Mouse (Mus musculus) hindlimb bud, embryonic 11.5 days (tissue): ENCODE results near the gene 9130230L23Rik.

Experiments
- DNase-seq: peaks from one replicate; pipeline ENCODE4 v3.0.0-alpha.2; 2012; ENCODE audit warnings: low read depth, low spot score; ENCODE audit errors: extremely low spot score

The 9130230L23Rik gene

DNA sequence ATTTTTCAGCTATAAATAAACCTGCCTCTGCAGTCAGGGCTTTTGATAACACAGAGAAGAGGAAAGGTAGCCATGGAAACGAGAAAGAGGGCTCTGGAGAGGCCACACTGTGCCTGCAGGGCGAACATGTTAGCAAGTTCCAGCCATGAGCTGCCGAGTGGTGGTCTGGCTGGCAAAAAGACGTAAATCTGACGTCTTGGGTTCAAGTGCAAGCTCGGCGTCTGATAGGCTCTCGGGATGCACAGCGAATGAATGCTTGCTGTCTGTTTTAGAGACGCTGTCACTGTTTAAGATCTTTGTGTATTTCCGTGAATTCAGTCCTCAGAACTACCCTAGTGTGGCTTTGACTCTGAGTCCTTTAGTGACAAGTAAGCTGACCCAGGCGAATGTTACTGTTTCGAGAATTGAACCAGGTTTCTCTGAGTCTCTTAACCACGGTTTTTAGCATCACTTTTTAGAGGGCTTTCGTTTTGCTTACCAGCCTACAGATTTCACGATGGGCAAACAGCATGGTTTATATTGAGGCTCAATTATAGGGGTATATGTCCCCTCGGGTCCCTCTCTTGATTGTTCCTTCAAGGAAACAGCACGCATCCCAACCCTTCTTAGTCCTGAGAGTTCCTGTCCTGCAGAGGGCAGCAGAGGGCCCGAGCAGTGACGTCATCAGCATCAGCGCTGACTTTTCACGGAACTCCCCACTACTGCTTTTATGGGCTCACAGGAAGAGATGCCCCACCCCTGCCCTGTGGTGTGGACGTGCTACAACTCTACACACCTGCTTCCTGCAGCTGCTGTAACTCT, 48.5 kb downstream of the 9130230L23Rik start:
- peak; percentile 60 for DNase-seq

DNA sequence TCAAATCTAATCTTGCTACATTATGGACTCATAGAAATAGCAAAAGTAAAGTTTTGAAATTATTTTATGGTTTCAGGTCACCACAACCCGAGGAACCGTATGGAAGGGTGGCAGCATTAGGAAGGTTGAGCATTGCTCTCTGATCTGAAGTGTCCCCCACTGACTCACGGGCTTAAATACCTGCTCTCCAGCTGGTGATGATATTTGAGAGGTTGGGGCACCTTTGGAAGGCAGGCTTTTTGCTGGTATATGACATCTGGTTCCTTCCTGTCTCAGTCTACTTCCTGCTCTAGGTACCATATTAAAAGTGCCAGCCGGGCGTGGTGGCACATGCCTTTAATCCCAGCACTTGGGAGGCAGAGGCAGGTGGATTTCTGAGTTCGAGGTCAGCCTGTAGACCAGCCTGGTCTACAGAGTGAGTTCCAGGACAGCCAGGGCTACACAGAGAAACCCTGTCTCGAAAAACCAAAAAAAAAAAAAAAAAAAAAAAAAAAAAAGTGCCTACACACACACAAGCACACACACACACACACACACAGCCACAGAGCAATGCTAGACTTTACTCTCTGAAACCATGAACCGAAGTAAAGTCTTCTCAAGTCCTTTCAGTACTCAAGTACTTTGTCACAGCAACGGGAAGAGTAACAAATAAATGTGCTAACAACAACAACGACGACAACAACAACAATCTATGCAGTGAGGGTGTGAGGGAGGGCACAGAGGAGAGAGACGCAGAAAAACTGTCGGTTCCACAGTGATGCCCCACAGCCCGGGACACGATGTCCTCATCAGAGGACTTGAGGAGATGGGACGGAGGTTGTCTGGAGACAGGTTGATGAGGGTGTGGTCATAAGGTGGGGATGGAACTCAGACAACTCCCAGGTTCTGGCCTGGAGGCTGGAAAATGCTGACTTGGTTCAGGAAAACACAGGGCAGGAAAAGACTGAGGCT, 49.7 kb downstream of the 9130230L23Rik start:
- no peak for DNase-seq

DNA sequence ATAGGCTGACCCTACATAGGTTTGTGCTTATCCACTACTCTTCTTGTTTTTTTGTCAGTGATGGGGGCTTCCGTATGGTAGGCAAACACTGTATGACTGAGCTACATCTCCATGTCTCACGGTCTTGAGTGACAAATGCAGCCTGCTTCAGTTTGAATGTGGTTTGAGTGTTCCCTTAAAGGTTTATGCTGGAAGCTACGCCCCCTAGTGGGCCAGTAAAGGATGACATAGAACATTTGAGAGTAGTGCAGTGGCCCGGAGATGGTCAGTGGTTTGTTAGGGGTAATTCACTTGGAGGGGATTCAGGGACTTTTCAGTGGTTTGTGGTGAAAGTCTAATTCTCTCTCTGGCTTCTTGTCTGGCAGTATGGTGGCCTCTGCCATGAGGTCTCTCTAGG, 52.6 kb downstream of the 9130230L23Rik start:
- DNase-seq: no peak

DNA sequence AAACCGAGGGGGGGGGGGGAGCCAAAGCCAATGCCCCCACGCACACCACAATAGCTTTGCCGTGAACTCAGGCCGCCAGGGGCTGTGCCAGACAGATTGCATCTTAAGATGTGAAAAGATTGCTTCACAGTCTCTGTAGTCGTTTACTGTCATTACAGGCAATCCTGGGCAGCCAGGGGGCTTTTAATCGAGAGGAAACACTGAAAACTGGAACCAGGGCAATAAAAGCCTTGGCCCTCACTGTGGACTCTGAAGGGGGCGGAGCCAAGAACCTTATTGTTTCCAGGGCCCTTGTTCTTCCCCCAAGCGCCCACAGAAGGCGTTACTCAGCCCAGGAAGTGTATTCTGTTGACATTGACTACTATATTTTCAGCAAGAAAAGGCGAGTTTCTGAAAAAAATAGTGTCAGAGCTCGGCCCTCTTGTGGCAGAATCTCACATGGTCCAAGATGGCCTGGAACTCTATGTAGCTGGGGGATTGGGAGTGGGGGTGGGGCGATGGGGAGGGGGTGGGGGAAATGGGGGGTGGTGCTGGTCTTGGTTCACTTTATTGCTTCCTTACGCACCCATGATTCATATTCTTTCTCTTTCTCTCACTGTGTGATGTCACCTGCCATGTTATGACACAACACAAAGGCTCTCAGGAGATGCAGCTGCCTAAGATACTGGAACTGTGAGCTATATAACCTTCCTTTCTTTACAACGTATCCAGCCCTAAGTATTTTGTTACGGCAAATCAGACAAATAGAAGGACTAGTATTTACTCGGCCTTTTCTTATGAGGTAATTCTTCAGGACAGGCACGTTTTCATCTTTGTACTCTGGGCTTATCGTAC, 53.2 kb downstream of the 9130230L23Rik start:
- no peak for DNase-seq

DNA sequence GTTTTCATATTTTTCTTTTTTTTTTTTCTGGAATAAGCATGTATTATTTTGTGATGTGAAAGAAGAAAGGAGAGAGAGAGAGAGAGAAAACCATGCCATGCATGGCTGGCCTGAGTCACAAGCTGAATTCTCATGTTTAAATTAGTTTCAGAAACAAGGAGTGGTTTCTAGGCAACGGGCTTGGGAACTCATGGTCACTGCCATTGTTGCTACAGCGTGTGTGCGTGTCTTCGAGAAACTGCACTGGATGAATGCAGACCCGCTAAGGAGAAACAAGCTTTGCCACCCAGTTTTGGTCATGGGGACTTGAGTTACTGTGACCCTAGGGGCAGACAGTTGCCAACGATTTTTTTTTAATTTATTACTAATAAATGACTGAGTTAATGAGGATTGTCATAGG, 53.8 kb downstream of the 9130230L23Rik start:
- DNase-seq: no peak

DNA sequence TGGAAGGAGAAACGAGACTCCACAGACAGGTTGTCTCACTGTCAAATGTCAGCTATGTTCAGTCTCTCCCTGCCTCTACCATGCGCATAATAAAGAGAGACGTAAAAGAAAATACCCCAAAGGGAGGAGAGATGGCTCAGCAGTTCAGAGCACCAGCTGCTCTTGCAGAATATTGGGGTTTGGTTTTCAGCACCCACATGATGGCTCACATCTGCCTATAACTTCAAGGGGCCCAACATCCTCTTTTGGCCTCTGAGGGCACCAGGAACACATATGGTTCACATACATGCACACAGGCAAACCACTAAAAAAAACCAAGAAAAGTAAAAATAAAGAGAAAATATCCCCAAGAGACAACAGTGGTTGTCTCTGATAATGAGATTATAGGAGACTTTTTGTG, 54.3 kb downstream of the 9130230L23Rik start:
- no peak for DNase-seq

DNA sequence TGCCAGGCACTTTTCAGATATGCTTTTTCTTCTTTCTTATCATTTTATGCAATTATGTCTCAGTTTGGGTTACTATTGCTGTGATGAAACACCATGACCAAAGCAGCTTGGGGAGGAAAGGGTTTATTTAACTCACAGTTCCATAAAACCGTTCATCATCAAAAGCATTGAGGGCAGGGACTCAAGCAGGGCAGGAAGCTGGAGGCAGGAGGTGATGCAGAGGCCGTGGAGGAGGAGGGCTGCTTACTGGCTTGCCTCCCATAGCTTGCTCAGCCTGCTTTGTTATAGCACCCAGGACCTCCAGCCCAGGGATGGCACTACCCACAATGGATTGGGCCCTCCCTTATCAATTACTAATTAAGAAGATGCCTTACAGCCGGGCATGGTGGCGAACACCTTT, 62.9 kb downstream of the 9130230L23Rik start:
- DNase-seq: no peak

DNA sequence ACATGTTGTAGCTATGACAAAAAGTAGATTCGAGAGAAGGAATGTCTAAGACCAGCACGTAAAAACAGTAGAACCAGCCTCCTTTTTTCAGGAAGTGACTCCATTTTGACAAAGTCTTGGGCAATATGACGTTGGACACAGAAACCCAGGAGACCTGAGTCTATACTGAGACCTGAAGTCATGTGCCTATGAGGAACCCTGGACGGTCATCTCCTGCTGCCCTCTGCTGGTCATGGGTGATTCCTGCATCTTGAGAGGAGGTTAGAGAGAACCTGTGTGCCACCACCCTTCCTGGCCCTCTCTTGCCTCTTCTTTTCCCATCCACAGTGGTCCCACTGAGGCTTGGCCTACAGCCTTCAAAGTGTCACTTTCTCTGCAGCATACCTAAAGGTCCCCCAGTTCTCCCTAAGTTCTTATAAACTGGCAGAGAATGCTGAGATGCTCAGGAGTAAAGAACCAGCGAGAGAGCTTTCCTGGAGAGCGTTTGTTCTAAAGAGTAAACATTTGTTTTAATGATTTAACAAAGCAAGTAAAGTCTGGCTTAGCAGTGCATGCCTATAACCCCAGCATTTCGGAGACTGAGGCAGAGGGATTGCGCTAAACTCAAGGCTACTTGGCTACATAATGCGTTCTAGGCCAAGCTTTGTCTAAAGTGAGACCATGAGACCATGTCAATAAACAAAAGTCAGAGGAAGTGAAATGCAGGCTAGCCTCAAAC, 65.9 kb downstream of the 9130230L23Rik start:
- peak; percentile 42 for DNase-seq

DNA sequence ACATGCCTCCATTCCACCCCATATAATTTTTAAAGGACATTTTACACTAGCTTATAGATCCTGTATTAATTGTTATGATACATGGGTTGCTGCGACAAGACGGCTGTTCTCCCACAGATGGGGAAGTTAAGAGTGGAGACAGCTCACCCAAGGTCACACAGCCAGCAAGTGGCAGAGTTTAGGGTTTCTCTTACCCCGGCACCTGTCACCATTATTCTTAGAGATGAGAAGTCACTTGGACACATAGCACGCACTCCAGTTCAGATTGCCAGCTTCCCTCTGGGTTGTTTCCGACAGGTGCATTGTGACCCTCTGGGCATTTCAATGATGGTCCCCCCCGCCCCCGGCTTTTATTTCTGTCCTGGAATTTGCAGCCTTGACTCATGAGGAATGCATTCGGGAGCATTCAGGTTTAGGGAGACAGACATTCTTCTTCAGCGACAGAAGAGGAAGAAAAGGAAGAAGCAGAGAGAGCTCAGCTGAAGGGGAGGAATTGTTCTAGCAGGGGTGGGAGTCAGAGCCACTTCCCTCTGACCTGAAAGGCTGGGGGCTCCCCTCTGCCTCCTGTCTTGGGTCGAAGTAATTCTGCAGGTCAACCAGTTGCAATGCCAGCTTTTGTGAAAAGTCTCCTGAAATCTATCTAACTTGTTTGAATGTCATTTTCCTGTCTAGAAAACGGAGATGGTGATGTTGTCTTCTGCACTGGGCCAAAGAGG, 66.9 kb downstream of the 9130230L23Rik start:
- no peak for DNase-seq

DNA sequence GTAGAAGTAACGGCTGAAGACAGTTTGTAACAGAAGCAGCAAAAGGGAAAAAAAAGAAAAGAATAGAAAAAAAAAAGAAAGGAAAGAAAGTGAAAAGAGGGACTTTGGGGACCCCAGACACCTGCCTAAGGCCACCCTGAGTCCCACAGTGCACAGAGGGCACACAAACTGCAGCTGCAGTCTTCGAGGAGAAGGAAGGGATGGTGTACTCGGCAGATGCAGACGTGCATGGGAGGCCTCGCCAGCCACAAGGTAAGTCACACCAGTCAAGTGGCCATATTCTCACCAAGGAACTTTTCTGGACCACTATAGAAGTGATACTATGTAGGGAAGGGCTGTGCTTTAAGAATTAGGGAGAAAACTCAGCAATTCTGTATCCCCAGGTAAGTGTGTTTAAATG, 69.3 kb downstream of the 9130230L23Rik start, which contains the start of gene Chrna9:
Gene Chrna9 (plus strand): TSS at position 139 of the 400 bp plus-strand sequence.
- DNase-seq: no peak

DNA sequence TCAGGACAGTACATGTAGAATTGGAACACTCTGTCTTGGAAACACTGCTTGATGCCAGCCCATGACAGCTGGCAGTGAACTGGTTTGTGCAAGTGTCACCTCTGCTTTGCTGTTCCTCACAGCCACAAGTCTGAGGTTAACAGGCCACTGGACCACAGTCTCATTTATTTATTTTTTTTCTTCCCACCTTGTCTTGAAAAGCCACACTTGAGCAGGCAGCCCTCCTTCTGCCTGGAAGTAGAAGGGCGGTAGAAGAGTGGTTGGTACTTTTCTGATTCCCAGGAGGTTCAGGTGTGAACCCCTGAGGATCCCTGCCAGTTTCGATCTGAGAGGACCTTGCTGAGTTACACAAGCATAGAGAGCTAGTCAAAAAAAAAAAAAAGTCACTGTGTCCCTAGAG, 70.3 kb downstream of the 9130230L23Rik start:
- DNase-seq: no peak

DNA sequence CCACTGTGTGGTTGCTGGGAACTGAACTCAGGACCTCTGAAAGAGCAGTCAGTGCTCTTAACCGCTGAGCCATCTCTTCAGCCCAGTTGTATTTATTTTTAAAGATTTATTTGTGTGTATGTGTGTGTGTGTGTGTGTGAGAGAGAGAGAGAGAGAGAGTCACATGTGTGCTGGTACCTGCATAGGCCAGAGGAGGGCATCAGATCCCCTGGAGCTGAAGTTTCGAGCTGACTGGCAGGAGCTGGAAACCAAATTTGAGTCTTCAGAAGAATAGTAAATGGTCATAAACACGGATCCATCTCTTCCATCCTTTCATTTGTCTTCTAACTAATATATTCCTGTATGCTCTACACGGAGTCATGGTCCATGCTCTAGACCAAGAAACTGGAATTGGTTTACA, 70.8 kb downstream of the 9130230L23Rik start:
- DNase-seq: no peak

DNA sequence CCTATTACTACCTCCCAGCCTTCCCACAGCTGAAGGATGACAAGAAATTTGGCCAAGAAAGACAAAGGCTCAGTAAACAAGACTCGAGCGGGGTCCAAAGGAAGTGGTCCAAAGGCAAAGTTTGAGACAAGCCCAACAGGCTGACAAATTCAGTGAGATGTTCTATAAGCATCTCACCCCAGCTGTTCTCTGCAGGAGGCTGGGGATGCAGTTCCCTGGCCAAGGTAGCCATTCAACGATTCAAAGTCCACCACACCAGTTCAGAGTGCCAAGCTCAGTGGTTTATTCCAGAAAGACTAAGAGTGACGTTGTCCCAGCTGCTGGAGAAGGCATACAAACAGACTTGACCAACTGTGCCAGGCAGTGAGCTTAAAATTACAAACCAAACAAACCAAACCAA, 73.9 kb downstream of the 9130230L23Rik start:
- DNase-seq: no peak
